Mouse (Mus musculus) MEL (cell line): ENCODE results near the gene Tsnaxip1.

Source experiments
- BHLHE40 ChIP-seq: IDR thresholded peaks from 2 replicates; pipeline ENCODE4 v1.6.1; 2012; ENCODE audit warnings: low read depth, mild to moderate bottlenecking, inconsistent platforms, low read length, improper control_type of control experiment, borderline replicate concordance
- CTCF ChIP-seq, 3 experiments: IDR thresholded peaks in 2 of 3; conservative IDR thresholded peaks in 1 of 3; 2 replicates each; pipeline ENCODE4 v1.5.1; 2011 to 2012; ENCODE audit warnings: low read length in 3 of 3, low read depth in 2 of 3, mild to moderate bottlenecking in 2 of 3, improper control_type of control experiment in 1 of 3, inconsistent platforms in 1 of 3, mixed read lengths in 1 of 3, moderate library complexity in 1 of 3; ENCODE audit not compliant: control insufficient read depth in 1 of 3, insufficient read depth in 1 of 3, poor library complexity in 1 of 3, severe bottlenecking in 1 of 3
- EP300 ChIP-seq, 2 experiments: IDR thresholded peaks; 2 replicates each; pipeline ENCODE4 v1.6.1; 2011; ENCODE audit warnings: improper control_type of control experiment in 2 of 2, low read length in 2 of 2, low read depth in 1 of 2, mild to moderate bottlenecking in 1 of 2
- GATA1 ChIP-seq: IDR thresholded peaks from 2 replicates; pipeline ENCODE4 v1.6.1; 2011; ENCODE audit warnings: low read depth, low read length, improper control_type of control experiment
- HCFC1 ChIP-seq: IDR thresholded peaks from 2 replicates; pipeline ENCODE4 v1.6.1; 2012; ENCODE audit warnings: low read depth, mild to moderate bottlenecking, inconsistent platforms, low read length, improper control_type of control experiment, moderate library complexity
- MAX ChIP-seq: IDR thresholded peaks from 2 replicates; pipeline ENCODE4 v1.6.1; 2011; ENCODE audit warnings: low read length, improper control_type of control experiment
- POLR2A ChIP-seq, 2 experiments: IDR thresholded peaks; 2 replicates each; pipeline ENCODE4 v1.6.1; 2011 to 2012; ENCODE audit warnings: low read length in 2 of 2, mild to moderate bottlenecking in 2 of 2, control low read depth in 1 of 2, improper control_type of control experiment in 1 of 2, low read depth in 1 of 2, moderate library complexity in 1 of 2; ENCODE audit not compliant: control insufficient read depth in 1 of 2, insufficient read depth in 1 of 2, poor library complexity in 1 of 2
- POLR2AphosphoS2 ChIP-seq: IDR thresholded peaks from 2 replicates; pipeline ENCODE4 v1.6.1; 2011; ENCODE audit warnings: low read length, improper control_type of control experiment
- RCOR1 ChIP-seq: IDR thresholded peaks from 2 replicates; pipeline ENCODE4 v1.6.1; 2012; ENCODE audit warnings: low read depth, mild to moderate bottlenecking, inconsistent platforms, low read length, improper control_type of control experiment

- TF ChIP-seq HCFC1 (0 out of 2 replicates have a peak, but pooled peaks have one; percentile 3), POLR2A (IDR thresholded peaks at IDR 0.05; ENCODE audit: control insufficient read depth in 1 of 2, insufficient read depth in 1 of 2, low read depth in 1 of 2, low read length in 2 of 2, poor library complexity in 1 of 2) (0 out of 4 replicates have a peak, but pooled peaks of 1 of the 2 experiments have one; percentile 28), CTCF (IDR thresholded peaks at IDR 0.05 in 2 of 3, conservative IDR thresholded peaks at IDR 0.05 in 1 of 3; ENCODE audit: control insufficient read depth in 1 of 3, insufficient read depth in 1 of 3, low read depth in 2 of 3, low read length in 3 of 3, poor library complexity in 1 of 3, severe bottlenecking in 1 of 3) (peak; percentile 10 to 55 (median 31); a peak in 4 of 6 replicates), GATA1 (no peak), POLR2AphosphoS2 (no peak), MAX (no peak), RCOR1 (no peak), EP300 (IDR thresholded peaks at IDR 0.05; ENCODE audit: low read depth in 1 of 2, low read length in 2 of 2) (no peak), BHLHE40 (no peak)
These were observed 34.4 kb downstream of the Tsnaxip1 start for GRCm38 (mm10) chr8:105861951-105862350.
